Mouse (Mus musculus): ENCODE results near the gene Pisd.
"Not testable (repeated sequence)": the region's sequence is repeated elsewhere in the genome, so short reads cannot be mapped to it uniquely, and the experiment has no call there.

The Pisd gene

DNA sequence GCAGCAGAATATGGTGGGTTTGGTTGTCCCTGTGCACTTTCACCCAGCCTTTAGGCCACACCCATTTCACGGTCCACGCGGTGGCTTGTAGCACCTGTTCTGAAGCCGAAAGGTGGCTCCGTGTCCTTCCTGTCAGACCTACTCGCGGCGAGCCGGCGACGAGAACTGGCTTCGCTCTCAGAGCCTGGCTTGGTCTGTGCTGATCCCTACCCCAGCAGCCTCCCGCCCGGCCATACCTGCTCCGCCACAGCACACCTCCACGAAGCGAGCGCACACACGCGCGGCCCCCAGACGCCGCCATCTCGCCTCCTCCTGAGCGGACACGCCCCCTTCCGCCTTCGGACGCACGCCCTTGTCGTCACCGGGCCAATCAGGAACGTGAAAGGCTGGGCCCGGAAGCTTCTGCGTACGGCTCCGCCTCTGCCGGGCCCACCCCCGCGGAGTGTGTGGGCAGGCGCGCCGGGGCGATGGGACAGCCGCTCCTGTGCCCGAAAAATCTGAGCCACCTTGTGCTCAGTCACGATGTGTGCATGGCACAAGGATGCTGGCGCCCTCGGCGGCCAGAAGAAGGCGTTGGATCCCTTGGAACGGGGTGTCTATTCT is at the start of gene Pisd:
Gene Pisd (minus strand): TSS at position 334 of the 603 bp plus-strand sequence.
- in situ Hi-C loops (cut with MboI, MseI), result no loop called here

- in situ Hi-C loops (cut with MboI, MseI), result no loop called here
These were observed 49.1 kb upstream of the Pisd start for GRCm38 (mm10) chr5:32834497-32834896.

DNA sequence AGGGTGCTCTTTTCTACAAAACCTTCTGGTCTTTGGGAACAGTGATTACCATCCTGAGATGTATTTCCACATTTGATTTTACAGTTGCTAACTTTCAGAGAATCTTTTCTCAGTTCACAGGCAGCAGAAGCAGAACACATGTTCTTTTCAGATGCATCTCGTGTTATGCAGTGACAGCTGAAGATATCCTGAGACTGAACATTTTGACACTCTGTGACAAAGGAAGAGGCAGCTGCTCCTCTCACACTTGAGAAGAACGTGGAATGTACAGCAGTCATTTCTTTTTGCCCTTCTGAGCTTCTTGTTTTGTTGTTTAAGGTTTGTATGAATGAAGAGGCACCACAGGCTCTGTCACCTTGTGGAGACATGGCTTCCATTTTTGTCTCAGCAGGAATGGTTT is 44.6 kb upstream of the Pisd start:
- in situ Hi-C loops (cut with MboI, MseI), result no loop called here

- in situ Hi-C loops (cut with MboI, MseI), result not testable (repeated sequence)
These were observed 43.3 kb upstream of the Pisd start for GRCm38 (mm10) chr5:32828766-32829165.

GRCm38 (mm10) chr5:32827009-32827408 is 41.6 kb upstream of the Pisd start, which contains the start of gene Gm20671:
TSS of gene Gm20671 (minus strand) at chr5:32827109.
- in situ Hi-C loops (cut with MboI, MseI), result no loop called here

GRCm38 (mm10) chr5:32820471-32820870 is 35.0 kb upstream of the Pisd start:
- in situ Hi-C loops (cut with MboI, MseI), result no loop called here

- in situ Hi-C loops (cut with MboI, MseI), result no loop called here
These were observed 29.9 kb upstream of the Pisd start for GRCm38 (mm10) chr5:32815396-32815795.

GRCm38 (mm10) chr5:32786454-32786853 is 1.0 kb upstream of the Pisd start:
- in situ Hi-C loops (cut with MboI, MseI), result not testable (repeated sequence)

- in situ Hi-C loops (cut with MboI, MseI), result no loop called here
These were observed 720 bp downstream of the Pisd start for GRCm38 (mm10) chr5:32784726-32785125.

DNA sequence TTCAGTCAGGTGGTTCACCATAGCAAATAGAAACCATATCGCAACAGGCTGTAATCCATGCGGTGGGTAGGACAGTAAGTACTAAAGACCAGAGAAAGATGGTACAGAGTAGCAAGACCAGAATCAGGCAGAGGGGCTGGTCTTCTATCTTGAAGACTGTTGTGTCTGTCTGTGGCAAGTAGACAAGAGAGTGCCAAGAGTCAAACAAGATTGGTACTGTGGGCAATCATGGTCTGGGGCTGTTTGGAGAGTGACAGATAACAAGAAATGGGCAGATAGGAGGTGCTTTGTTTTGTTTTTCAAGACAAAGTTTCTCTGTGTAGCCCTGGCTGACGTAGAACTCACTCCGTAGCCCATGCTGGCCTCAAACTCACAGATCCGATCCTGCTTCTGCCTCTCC is 3.9 kb downstream of the Pisd start:
- in situ Hi-C loops (cut with MboI, MseI), result no loop called here

DNA sequence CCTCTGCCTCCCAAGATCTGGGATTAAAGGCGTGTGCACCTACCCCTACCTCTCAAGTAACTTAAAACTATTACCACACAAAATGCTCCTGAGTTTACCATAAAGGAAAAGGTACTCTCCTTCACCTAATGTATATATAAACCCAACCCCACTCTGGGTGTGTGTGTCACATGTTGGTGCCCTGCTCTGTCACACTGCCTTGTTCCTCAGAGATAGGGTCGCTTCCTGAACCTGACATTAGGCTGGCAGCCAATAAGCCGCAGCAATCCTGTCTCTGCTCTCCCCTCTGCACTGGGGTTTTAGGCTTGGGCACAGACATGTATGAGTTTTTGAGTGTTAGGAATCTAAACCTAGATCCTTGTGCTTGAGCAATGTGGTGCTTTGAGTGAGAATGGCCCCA is 7.3 kb downstream of the Pisd start:
- in situ Hi-C loops (cut with MboI, MseI), result no loop called here

GRCm38 (mm10) chr5:32772361-32772760 is 13.1 kb downstream of the Pisd start:
- in situ Hi-C loops (cut with MboI, MseI), result no loop called here

- in situ Hi-C loops (cut with MboI, MseI), result no loop called here
These were observed 17.6 kb downstream of the Pisd start for GRCm38 (mm10) chr5:32767636-32768373.

DNA sequence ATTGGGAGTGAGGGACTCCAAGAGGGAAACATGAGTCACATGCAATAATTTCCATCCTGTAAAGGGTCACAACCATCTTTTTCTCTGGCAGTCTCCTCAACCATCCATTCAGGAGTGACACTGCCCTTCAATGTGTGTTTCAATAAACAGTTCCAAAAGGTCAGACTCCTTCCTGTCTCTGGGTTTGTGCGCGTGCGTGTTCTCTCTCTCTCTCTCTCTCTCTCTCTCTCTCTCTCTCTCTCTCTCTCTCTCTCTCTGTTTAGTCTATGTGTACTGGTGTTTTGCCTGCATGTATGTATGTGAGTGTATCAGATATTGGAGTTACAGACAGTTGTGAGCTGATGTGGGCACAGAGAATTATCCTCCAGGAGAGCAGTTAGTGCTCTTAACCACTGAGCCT is 18.4 kb downstream of the Pisd start:
- in situ Hi-C loops (cut with MboI, MseI), result no loop called here

- in situ Hi-C loops (cut with MboI, MseI), result no loop called here
These were observed 23.8 kb downstream of the Pisd start for GRCm38 (mm10) chr5:32761566-32762140.

GRCm38 (mm10) chr5:32760787-32761186 is 24.7 kb downstream of the Pisd start:
- in situ Hi-C loops (cut with MboI, MseI), result no loop called here

GRCm38 (mm10) chr5:32760352-32760751 is 25.1 kb downstream of the Pisd start:
- in situ Hi-C loops (cut with MboI, MseI), result not testable (repeated sequence)

- in situ Hi-C loops (cut with MboI, MseI), result no loop called here
These were observed 25.8 kb downstream of the Pisd start for GRCm38 (mm10) chr5:32759662-32760061.

- in situ Hi-C loops (cut with MboI, MseI), result no loop called here
These were observed 29.3 kb downstream of the Pisd start for GRCm38 (mm10) chr5:32756141-32756540.

DNA sequence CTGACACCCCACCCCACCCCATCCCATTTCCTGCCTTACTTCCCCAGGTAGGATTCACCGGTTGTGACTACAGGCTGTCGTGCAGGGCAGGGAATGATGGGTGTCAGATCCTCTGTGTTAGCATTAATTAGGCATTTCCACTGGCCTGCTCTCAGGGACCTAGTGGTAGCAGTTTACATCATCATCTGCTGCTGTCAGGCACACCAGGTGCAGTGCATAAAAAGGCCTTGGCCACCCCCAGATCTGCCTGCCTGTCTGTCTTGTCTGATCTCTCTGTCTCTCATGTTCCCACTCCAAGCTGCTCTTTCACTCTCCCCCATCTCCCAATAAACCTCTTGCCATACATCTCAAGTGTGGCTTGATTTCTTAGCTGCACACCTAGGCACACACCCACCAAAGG is 33.7 kb downstream of the Pisd start:
- in situ Hi-C loops (cut with MboI, MseI), result no loop called here

- in situ Hi-C loops (cut with MboI, MseI), result no loop called here
These were observed 36.5 kb downstream of the Pisd start for GRCm38 (mm10) chr5:32748936-32749335.

DNA sequence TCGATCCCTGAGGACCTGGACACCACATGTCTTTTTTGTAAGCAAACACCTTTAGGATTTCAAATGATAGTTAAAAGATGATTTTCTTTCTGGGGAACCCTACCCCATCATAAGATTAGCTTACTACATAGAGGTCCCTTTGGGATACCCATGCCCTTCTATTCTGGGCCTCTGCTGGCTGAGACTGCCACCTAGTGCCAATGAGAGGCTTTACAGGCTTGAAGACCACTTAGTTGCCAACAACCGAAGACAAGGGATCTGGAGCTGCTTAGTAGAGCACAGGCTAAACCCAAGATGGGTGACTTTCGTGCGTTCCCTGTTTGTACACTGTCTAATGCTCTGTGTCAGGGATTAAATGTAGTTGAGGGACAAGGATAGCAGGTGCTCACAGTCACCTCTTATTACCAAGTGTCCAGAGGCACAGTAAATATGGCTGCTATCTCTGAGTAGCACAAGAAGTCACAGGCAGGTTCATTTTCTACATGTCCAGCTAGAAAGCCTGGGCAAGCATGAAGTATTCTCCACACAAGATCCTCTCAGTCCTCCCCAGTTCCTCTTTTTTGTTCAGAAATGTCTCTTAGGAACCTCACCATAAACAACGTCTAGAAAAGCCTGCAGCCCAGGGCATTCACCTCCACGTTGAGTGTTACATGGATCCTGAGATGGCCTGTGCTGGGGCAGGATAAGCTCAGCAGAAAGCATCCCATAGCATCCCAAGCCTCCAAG is 37.6 kb downstream of the Pisd start:
- in situ Hi-C loops (cut with MboI, MseI), result no loop called here
